Mouse (Mus musculus) left cerebral cortex, adult 18-20 months (tissue): ENCODE measurements around the gene Epo. TPM values are rescaled to one million over a fixed set of nuclear protein-coding genes. Genes with fewer than 3 reads are reported as not detected.

Source experiments
- DNase-seq, 2 experiments: peaks; one replicate each; pipeline ENCODE4 v3.0.0; 2021 to 2022; ENCODE audit warnings: low spot score in 2 of 2, mixed read lengths in 1 of 2
- long read RNA-seq, 2 experiments: library from polyadenylated mRNA; stranded (forward); transcript quantifications; one replicate each; pipeline ENCODE4 v2.0.0; 2021
- total RNA-seq, 2 experiments: library from RNA; stranded (reverse); gene quantifications; 2 replicates each; pipeline ENCODE4 v1.2.3; 2021

The Epo gene
- not detected for total RNA-seq
- long read RNA-seq, experiment 1, partial matches to known transcripts: 0 of 24 reads
- long read RNA-seq, experiment 1, other reads (novel, unspliced or antisense): 24 of 24 reads
- long read RNA-seq, experiment 2, partial matches to known transcripts: 0 of 18 reads
- long read RNA-seq, experiment 2, other reads (novel, unspliced or antisense): 18 of 18 reads

GRCm38 (mm10) chr5:137533117-137533827 lies at the start of gene Epo, which contains the start of gene Gnb2:
Gene Epo, minus strand, starts transcription at chr5:137533242.
Gene Gnb2, minus strand, starts transcription at chr5:137533510.
- DNase-seq: peak; percentile 95 to 98

- DNase-seq: no peak
Observed at GRCm38 (mm10) chr5:137582702-137583101, 49.7 kb upstream of the Epo start.

- DNase-seq: no peak
Observed at GRCm38 (mm10) chr5:137580246-137580645, 47.2 kb upstream of the Epo start.

- peak; percentile 47 to 56 for DNase-seq
Observed at GRCm38 (mm10) chr5:137574470-137574901, 41.4 kb upstream of the Epo start.

- DNase-seq: no peak
Observed at GRCm38 (mm10) chr5:137570691-137571586, 37.9 kb upstream of the Epo start.

- no peak for DNase-seq
Observed at GRCm38 (mm10) chr5:137570181-137570580, 37.1 kb upstream of the Epo start.

- no peak for DNase-seq
Observed at GRCm38 (mm10) chr5:137569665-137570064, 36.6 kb upstream of the Epo start, which contains the start of gene Tfr2. Gene Tfr2, plus strand, starts transcription at chr5:137569840.

- DNase-seq: no peak
Observed at GRCm38 (mm10) chr5:137569031-137569430, 36.0 kb upstream of the Epo start.

- no peak for DNase-seq
Observed at GRCm38 (mm10) chr5:137568223-137568798, 35.3 kb upstream of the Epo start.

- no peak for DNase-seq
Observed at GRCm38 (mm10) chr5:137566416-137566815, 33.4 kb upstream of the Epo start.

GRCm38 (mm10) chr5:137565744-137566143 lies 32.7 kb upstream of the Epo start:
- no peak for DNase-seq

GRCm38 (mm10) chr5:137562965-137563364 lies 29.9 kb upstream of the Epo start:
- DNase-seq: peak; percentile 31 to 53

GRCm38 (mm10) chr5:137561556-137561955 lies 28.5 kb upstream of the Epo start:
- DNase-seq: no peak

- no peak for DNase-seq
Observed at GRCm38 (mm10) chr5:137553898-137554297, 20.9 kb upstream of the Epo start.

GRCm38 (mm10) chr5:137553411-137553837 lies 20.4 kb upstream of the Epo start, which contains the start of gene Actl6b:
Gene Actl6b, plus strand, starts transcription at chr5:137553517.
- peak; percentile 89 to 94 for DNase-seq

- no peak for DNase-seq
Observed at GRCm38 (mm10) chr5:137553000-137553399, 20.0 kb upstream of the Epo start.

- DNase-seq: no peak
Observed at GRCm38 (mm10) chr5:137551119-137551518, 18.1 kb upstream of the Epo start.

- no peak for DNase-seq
Observed at GRCm38 (mm10) chr5:137549840-137550239, 16.8 kb upstream of the Epo start.

GRCm38 (mm10) chr5:137545596-137545995 lies 12.6 kb upstream of the Epo start:
- no peak for DNase-seq

- DNase-seq: no peak
Observed at GRCm38 (mm10) chr5:137544926-137545325, 11.9 kb upstream of the Epo start.
